Mouse (Mus musculus) ES-Bruce4 (cell line): ENCODE results near the gene Smagp.

Source experiments
- EP300 ChIP-seq: IDR thresholded peaks from 2 replicates; pipeline ENCODE4 v1.6.1; 2011; ENCODE audit warnings: low read depth, low read length; ENCODE audit not compliant: insufficient read depth
- POLR2A ChIP-seq: IDR thresholded peaks from one replicate; pipeline ENCODE4 v1.8.1; 2011; ENCODE audit warnings: low read length; ENCODE audit not compliant: insufficient read depth

DNA sequence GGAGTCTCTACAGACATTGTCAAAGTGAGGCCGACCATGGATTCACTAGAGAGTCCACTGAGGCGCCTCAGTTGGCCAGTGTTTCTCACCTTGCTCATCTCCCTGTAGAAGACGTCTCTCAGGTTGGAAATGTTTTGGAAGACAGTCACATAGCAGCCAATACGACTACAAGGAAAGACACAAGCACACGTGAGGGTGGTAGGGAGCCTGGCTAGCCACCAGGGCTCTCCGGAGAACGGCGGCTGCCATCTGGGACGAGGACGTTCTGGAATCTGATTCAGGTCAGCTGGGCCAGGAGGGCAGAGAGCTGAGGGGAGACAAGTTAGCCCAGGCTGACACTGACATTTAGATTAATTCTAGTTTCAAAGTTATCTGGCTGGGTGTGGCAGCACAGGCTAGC, 13.4 kb upstream of the Smagp start:
- no peak for TF ChIP-seq POLR2A
- no peak for TF ChIP-seq EP300
